Mouse (Mus musculus): ENCODE data around the gene Olfr740.

The Olfr740 gene

GRCm38 (mm10) chr14:50445245-50445644 lies at the start of gene Olfr740:
TSS of gene Olfr740 (plus strand) at chr14:50445545.
- DNase-seq (ENCODE audit: low read depth, low spot score), result no peak

GRCm38 (mm10) chr14:50407268-50407667 lies 38.1 kb upstream of the Olfr740 start, which contains the start of gene Olfr738:
TSS of gene Olfr738 (plus strand) at chr14:50407568.
- no peak for DNase-seq (ENCODE audit: low read depth, low spot score)

- DNase-seq (ENCODE audit: low read depth, low spot score), result no peak
Observed at GRCm38 (mm10) chr14:50418326-50418725, 27.0 kb upstream of the Olfr740 start, which contains the start of gene Olfr739. TSS of gene Olfr739 (plus strand) at chr14:50418626.

- DNase-seq (ENCODE audit: low read depth, low spot score), result no peak
Observed at GRCm38 (mm10) chr14:50472438-50472837, 27.1 kb downstream of the Olfr740 start, which contains the start of gene Olfr741. TSS of gene Olfr741 (plus strand) at chr14:50472738.

GRCm38 (mm10) chr14:50478406-50478805 lies 33.1 kb downstream of the Olfr740 start:
- no peak for DNase-seq (ENCODE audit: low read depth, low spot score)

GRCm38 (mm10) chr14:50503300-50503699 lies 58.0 kb downstream of the Olfr740 start, which contains the start of gene Olfr742:
TSS of gene Olfr742 (plus strand) at chr14:50503600.
- DNase-seq (ENCODE audit: low read depth, low spot score), result no peak
